Mouse (Mus musculus) yolk sac, embryonic 10.5 days (tissue): ENCODE data around the gene Trmu.

Source experiments
- DNase-seq: peaks from one replicate; pipeline ENCODE4 v3.0.0-alpha.2; 2017; ENCODE audit warnings: low spot score

Trmu gene

DNA sequence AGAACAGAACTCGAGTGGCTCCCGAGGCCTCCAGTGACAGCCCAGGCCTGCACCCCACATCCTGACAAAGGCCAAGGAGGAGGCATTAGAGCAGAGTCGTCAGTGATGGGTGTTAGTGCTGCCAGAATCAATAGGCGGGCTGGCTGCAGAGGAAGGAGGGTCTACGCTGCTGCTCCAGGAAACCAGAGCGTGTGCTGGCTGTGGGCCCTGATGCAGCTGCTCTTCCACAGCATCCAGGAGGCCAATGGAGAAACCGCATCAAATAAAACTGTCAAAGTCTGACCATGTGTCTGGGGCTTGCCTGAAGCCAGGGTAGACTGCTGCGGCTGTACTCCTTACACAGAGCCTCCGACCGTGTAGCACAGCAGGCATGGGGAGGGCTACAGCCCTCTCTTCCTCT is 18.0 kb downstream of the Trmu start:
- DNase-seq, result no peak

DNA sequence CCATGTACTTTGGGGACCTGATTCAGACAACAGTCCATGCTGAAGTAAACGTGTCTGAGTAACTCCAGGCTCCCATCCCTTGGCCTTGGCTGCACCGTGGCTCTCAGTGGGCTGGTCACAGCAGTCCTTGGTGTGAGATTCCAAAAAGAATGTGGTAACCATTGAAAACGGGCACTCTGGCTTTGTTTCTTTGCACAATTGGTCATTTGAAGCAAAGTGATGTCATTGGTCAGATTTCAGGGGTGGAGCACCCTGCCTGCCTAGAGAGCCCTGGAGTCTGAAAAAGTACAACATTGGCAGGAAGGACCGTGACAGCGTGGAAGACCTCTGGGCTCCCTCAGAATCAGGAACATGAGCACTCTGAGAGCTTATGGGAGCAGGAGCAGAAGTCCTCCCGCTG is 20.3 kb downstream of the Trmu start:
- no peak for DNase-seq

- DNase-seq, result no peak
These were observed 21.2 kb downstream of the Trmu start for GRCm38 (mm10) chr15:85900318-85900717.

DNA sequence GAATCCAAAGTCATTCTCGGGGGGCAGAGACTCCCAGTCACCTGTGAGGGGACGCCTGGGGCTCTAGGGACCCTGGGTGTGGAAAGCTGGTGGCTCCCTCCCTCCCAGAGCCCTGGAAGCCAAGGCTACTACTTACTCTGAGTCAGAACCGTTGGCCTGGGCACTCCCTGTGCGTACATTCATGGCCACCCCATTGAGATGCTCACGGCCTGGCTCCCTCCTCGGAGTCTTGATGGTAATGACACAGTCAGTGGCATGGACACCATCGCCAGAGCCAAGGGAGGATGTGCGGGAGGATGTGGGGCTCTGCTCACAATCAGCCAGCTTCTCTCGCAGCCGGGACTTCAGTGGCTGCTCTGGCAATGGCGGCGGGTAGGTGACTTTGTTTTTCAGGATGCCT is 21.7 kb downstream of the Trmu start:
- DNase-seq, result no peak

DNA sequence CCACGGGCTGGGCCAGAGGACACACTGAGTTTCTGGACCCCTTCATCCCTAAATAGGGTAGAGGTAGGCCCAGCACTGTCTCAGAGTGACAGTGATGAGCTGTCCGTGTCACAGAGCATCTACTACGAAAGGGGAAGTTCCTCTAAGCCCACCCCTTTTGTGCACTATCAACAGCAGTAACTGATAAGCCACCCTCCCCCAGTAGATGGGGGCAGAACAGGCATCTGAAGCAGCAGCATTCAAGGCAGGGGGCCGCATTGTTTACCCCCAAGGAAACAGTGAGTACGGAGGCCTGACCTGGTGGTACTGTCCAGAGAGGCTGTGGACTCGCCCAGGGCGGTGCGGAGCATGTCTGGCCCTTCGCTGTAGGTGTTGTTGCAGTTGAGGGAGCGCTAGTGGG is 23.4 kb downstream of the Trmu start:
- DNase-seq, result no peak

DNA sequence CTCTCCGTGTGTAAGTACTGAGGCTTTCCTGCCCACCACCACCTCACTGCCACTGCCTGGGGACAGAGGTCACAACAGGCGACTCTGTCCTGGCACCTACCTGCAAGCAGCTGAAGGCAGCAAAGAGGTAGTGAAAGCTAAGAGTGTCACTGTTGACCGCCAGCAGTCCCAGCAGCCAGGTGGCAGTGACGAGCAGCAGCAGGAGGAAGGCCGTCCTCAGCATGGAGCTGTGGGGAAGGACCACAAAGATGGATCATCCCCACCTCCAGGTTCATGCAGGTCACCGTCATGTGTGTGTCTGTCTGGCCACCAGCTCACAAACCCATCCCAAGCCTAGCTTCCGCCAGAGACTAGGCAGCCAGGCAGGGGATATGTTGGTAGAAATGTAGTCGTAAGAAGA is 24.7 kb downstream of the Trmu start:
- DNase-seq, result no peak

DNA sequence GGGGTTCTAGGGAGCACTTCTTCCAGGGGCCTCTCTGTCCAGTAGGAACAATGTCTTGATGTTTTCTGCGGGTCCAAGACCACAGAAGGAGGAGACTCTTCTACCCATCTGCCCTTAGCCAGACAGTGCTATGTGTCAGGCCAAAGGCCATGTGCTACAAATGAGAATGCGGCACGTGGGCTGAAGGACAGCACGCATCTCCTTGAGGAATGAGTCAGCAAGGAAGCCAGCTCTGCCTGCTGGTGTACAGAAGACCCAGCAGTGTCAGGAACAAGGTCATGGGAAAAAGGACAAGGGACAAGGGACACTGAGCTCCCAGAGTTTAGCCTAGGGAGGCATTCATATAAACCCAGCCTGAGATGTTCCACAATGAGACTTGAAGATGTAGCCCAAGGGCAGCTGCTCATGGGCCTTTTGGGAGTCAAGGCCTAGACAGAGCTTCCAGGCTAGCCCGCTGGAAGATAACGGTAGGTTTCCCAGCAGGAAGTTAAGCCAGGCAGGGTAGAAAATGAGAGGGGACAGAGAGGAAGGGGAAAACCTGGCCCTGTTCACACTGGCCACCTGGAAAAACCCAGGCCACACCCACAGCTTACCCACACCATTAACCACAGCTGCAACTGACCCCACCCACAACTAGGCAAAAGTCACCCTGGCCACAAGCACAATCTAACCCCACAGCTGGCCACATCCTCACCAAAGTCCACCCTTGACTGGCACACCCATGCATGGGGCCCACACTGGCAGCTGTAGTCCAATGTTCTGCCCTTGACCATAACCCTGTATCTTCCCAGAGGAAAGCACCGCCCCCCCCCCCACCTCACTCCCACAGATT is 29.8 kb downstream of the Trmu start:
- DNase-seq, result no peak

- DNase-seq, result no peak
These were observed 30.3 kb downstream of the Trmu start for GRCm38 (mm10) chr15:85909492-85909829.

- no peak for DNase-seq
These were observed 30.8 kb downstream of the Trmu start for GRCm38 (mm10) chr15:85909931-85910330.

- DNase-seq, result peak; percentile 52
These were observed 34.5 kb downstream of the Trmu start for GRCm38 (mm10) chr15:85913605-85914004.

GRCm38 (mm10) chr15:85919191-85919891 is 40.2 kb downstream of the Trmu start:
- DNase-seq, result peak; percentile 9

GRCm38 (mm10) chr15:85919892-85920248 is 40.8 kb downstream of the Trmu start:
- no peak for DNase-seq

DNA sequence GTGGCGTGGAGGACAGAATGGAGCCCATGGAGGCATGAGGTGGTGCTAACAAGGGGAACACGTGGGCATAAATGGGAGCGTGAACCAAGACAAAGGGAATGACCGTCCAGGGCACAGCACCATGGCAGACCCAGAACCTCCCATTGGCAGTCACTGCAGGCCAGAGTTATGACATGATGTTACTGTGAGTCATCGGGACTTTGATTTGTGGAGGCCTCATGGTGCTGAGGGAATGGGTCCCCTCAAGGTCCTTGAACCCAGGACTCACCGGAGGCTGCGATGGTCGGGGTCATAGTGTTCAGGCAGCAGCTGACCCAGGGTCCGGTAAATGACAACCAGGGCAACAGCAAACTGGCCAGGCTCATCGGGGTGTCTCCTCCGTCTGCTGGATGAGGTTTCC is 42.7 kb downstream of the Trmu start:
- DNase-seq, result no peak

DNA sequence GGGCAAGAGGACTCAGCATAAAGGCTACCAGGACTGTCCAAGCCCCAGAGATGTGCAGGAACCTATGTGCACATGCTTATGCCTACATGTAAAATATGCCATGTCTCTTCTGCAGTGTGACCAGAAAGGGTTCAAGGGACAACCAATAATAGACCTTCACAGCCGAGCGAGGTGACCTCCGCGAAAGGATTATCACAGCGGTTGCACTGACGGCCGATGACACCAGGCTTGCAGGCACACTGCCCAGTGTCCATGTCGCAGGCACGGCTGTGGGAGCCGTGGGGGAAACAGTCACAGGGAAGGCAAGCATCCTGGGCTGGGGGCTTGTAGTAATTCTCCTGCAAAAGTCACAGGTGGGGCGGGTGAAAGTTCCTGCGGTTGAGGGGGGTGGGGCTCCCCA is 49.0 kb downstream of the Trmu start:
- DNase-seq, result no peak

- peak; percentile 85 for DNase-seq
These were observed 56.5 kb downstream of the Trmu start for GRCm38 (mm10) chr15:85935627-85936049.
